Mouse (Mus musculus): ENCODE results near the gene Dynlt1a.
"Not testable (repeated sequence)": the region's sequence is repeated elsewhere in the genome, so short reads cannot be mapped to it uniquely, and the experiment has no call there.

The Dynlt1a gene

GRCm38 (mm10) chr17:6297060-6297795 lies 20.1 kb downstream of the Dynlt1a start:
- in situ Hi-C loops (cut with MboI; ENCODE audit: low pct_unique_long_range_greater_than_20kb in 1 of 2, low sequenced_read_pairs in 2 of 2, unreplicated experiment in 1 of 2) = not testable (repeated sequence)

GRCm38 (mm10) chr17:6293882-6294281 lies 23.4 kb downstream of the Dynlt1a start:
- in situ Hi-C loops (cut with MboI; ENCODE audit: low pct_unique_long_range_greater_than_20kb in 1 of 2, low sequenced_read_pairs in 2 of 2, unreplicated experiment in 1 of 2) = not testable (repeated sequence)

GRCm38 (mm10) chr17:6289045-6289444 lies 28.3 kb downstream of the Dynlt1a start:
- in situ Hi-C loops (cut with MboI; ENCODE audit: low pct_unique_long_range_greater_than_20kb in 1 of 2, low sequenced_read_pairs in 2 of 2, unreplicated experiment in 1 of 2) = not testable (repeated sequence)

- in situ Hi-C loops (cut with MboI; ENCODE audit: low pct_unique_long_range_greater_than_20kb in 1 of 2, low sequenced_read_pairs in 2 of 2, unreplicated experiment in 1 of 2) = not testable (repeated sequence)
Observed at GRCm38 (mm10) chr17:6286169-6286568, 31.1 kb downstream of the Dynlt1a start.

- in situ Hi-C loops (cut with MboI; ENCODE audit: low pct_unique_long_range_greater_than_20kb in 1 of 2, low sequenced_read_pairs in 2 of 2, unreplicated experiment in 1 of 2) = not testable (repeated sequence)
Observed at GRCm38 (mm10) chr17:6283137-6283536, 34.2 kb downstream of the Dynlt1a start.

GRCm38 (mm10) chr17:6280513-6280912 lies 36.8 kb downstream of the Dynlt1a start:
- in situ Hi-C loops (cut with MboI; ENCODE audit: low pct_unique_long_range_greater_than_20kb in 1 of 2, low sequenced_read_pairs in 2 of 2, unreplicated experiment in 1 of 2) = not testable (repeated sequence)

- in situ Hi-C loops (cut with MboI; ENCODE audit: low pct_unique_long_range_greater_than_20kb in 1 of 2, low sequenced_read_pairs in 2 of 2, unreplicated experiment in 1 of 2) = not testable (repeated sequence)
Observed at GRCm38 (mm10) chr17:6279772-6280171, 37.5 kb downstream of the Dynlt1a start.

- in situ Hi-C loops (cut with MboI; ENCODE audit: low pct_unique_long_range_greater_than_20kb in 1 of 2, low sequenced_read_pairs in 2 of 2, unreplicated experiment in 1 of 2) = not testable (repeated sequence)
Observed at GRCm38 (mm10) chr17:6279205-6279604, 38.1 kb downstream of the Dynlt1a start.

- in situ Hi-C loops (cut with MboI; ENCODE audit: low pct_unique_long_range_greater_than_20kb in 1 of 2, low sequenced_read_pairs in 2 of 2, unreplicated experiment in 1 of 2) = not testable (repeated sequence)
Observed at GRCm38 (mm10) chr17:6274693-6275092, 42.6 kb downstream of the Dynlt1a start.

GRCm38 (mm10) chr17:6271970-6272369 lies 45.3 kb downstream of the Dynlt1a start:
- in situ Hi-C loops (cut with MboI; ENCODE audit: low pct_unique_long_range_greater_than_20kb in 1 of 2, low sequenced_read_pairs in 2 of 2, unreplicated experiment in 1 of 2) = not testable (repeated sequence)

- in situ Hi-C loops (cut with MboI; ENCODE audit: low pct_unique_long_range_greater_than_20kb in 1 of 2, low sequenced_read_pairs in 2 of 2, unreplicated experiment in 1 of 2) = not testable (repeated sequence)
Observed at GRCm38 (mm10) chr17:6270840-6271239, 46.5 kb downstream of the Dynlt1a start.

GRCm38 (mm10) chr17:6269876-6270831 lies 47.1 kb downstream of the Dynlt1a start:
- in situ Hi-C loops (cut with MboI; ENCODE audit: low pct_unique_long_range_greater_than_20kb in 1 of 2, low sequenced_read_pairs in 2 of 2, unreplicated experiment in 1 of 2) = not testable (repeated sequence)

- in situ Hi-C loops (cut with MboI; ENCODE audit: low pct_unique_long_range_greater_than_20kb in 1 of 2, low sequenced_read_pairs in 2 of 2, unreplicated experiment in 1 of 2) = not testable (repeated sequence)
Observed at GRCm38 (mm10) chr17:6257070-6257456, 60.2 kb downstream of the Dynlt1a start.

GRCm38 (mm10) chr17:6256400-6257069 lies 60.8 kb downstream of the Dynlt1a start, which contains the start of gene Tmem181a:
TSS of gene Tmem181a (plus strand) at chr17:6256860.
- in situ Hi-C loops (cut with MboI; ENCODE audit: low pct_unique_long_range_greater_than_20kb in 1 of 2, low sequenced_read_pairs in 2 of 2, unreplicated experiment in 1 of 2) = not testable (repeated sequence)

All from mouse embryonic stem cell (cell line).